ENCODE assay signal across 9 mouse cellular contexts in genomic region chr2:32130435-32130834, GRCm38 (mm10). TPM values are rescaled to one million over a fixed set of nuclear protein-coding genes. Genes with fewer than 3 reads are reported as not detected.
DNase-seq lines count a peak whose midpoint lies in the region; ATAC-seq and TF ChIP-seq lines count a peak whose summit lies in the region.
"Had no signal": no experiment of that assay in that cellular context is flagged by ENCODE, and none has a peak within 500 bp of the region (broad histone marks: within the 10 kb centered on the region; RNA-seq: fewer than 3 reads in every experiment).

No protein-coding gene starts in this region.

- no peak overlapping the region for H3K4me3 ChIP-seq in forebrain, postnatal 0 days (ENCODE audit: low read depth, low read length)
- H3K4me3 ChIP-seq in forebrain, embryonic 12.5 days (replicated peaks), result no peak overlapping the region
- no peak overlapping the region for H3K4me3 ChIP-seq in heart, embryonic 12.5 days
- H3K4me3 ChIP-seq in midbrain, postnatal 0 days (ENCODE audit: low read depth, low read length), result no peak overlapping the region
- H3K4me3 ChIP-seq: limb, embryonic 15.5 days had no signal

- peak; percentile 43; the same call in 1 of the 2 replicates for ATAC-seq in forebrain, postnatal 0 days
- no peak for ATAC-seq in forebrain, embryonic 12.5 days (ENCODE audit: low FRiP score)
- no peak for ATAC-seq in heart, embryonic 12.5 days (ENCODE audit: insufficient number of reproducible peaks, low FRiP score)
- ATAC-seq in midbrain, postnatal 0 days (ENCODE audit: low FRiP score), result no peak

- no peak overlapping the region for H3K4me2 ChIP-seq in forebrain, postnatal 0 days (ENCODE audit: low read depth)
- no peak overlapping the region for H3K4me2 ChIP-seq in forebrain, embryonic 12.5 days
- peak overlapping the region; percentile 44 for H3K4me2 ChIP-seq in heart, embryonic 12.5 days
- H3K4me2 ChIP-seq in midbrain, postnatal 0 days (ENCODE audit: low read depth, low read length, poor library complexity, severe bottlenecking), result no peak overlapping the region
- H3K4me2 ChIP-seq: limb, embryonic 15.5 days had no signal

- no peak overlapping the region for H3K9ac ChIP-seq in forebrain, postnatal 0 days
- H3K9ac ChIP-seq in forebrain, embryonic 12.5 days, result no peak overlapping the region
- peak overlapping the region; percentile 50 for H3K9ac ChIP-seq in heart, embryonic 12.5 days
- H3K9ac ChIP-seq in midbrain, postnatal 0 days (replicated peaks; ENCODE audit: low read length, poor library complexity, severe bottlenecking), result no peak overlapping the region
- H3K9ac ChIP-seq: limb, embryonic 15.5 days had no signal

- H3K27ac ChIP-seq in forebrain, postnatal 0 days (ENCODE audit: low read depth, low read length), result no peak overlapping the region
- no peak overlapping the region for H3K27ac ChIP-seq in forebrain, embryonic 12.5 days
- H3K27ac ChIP-seq in heart, embryonic 12.5 days (ENCODE audit: poor library complexity, severe bottlenecking), result peak overlapping the region; percentile 95
- H3K27ac ChIP-seq in midbrain, postnatal 0 days (ENCODE audit: low read depth, low read length), result no peak overlapping the region
- H3K27ac ChIP-seq: limb, embryonic 15.5 days had no signal

- H3K9me3 ChIP-seq in forebrain, postnatal 0 days (ENCODE audit: low read length), result no peaks in the 10 kb centered on the region
- no peaks in the 10 kb centered on the region for H3K9me3 ChIP-seq in forebrain, embryonic 12.5 days
- H3K9me3 ChIP-seq in heart, embryonic 12.5 days (replicated peaks), result no peaks in the 10 kb centered on the region
- no peaks in the 10 kb centered on the region for H3K9me3 ChIP-seq in midbrain, postnatal 0 days (ENCODE audit: low read length)
- H3K9me3 ChIP-seq: limb, embryonic 15.5 days had no signal

- H3K4me1 ChIP-seq in forebrain, postnatal 0 days (ENCODE audit: insufficient read depth), result no peaks in the 10 kb centered on the region
- peaks cover 7% of the 10 kb centered on the region; the same call in 1 of the 2 replicates for H3K4me1 ChIP-seq in forebrain, embryonic 12.5 days
- H3K4me1 ChIP-seq in heart, embryonic 12.5 days (replicated peaks), result peaks cover 55% of the 10 kb centered on the region
- H3K4me1 ChIP-seq in midbrain, postnatal 0 days (ENCODE audit: insufficient read depth, low read length), result no peaks in the 10 kb centered on the region

- DNase-seq in forebrain, postnatal 0 days, result peak; percentile 74
- peak; percentile 79 for DNase-seq in CD4-positive, CD25-positive, alpha-beta regulatory T cell, adult 2 months (ENCODE audit: low read depth, low spot score)
- peak; percentile 73 for DNase-seq in c-Kit-positive CD71-negative TER-119-negative erythroid progenitor cells, embryonic 14.5 days (ENCODE audit: low read depth)
- peak; percentile 76 to 85 for DNase-seq in left cerebral cortex, postnatal 14 days (ENCODE audit: low spot score in 2 of 2)
- DNase-seq in midbrain, postnatal 0 days (ENCODE audit: low spot score), result peak; percentile 73
- DNase-seq in thymus, postnatal 4 days, result peak; percentile 78

- peak; percentile 83 for TF ChIP-seq CTCF in forebrain, postnatal 0 days (IDR thresholded peaks at IDR 0.05; ENCODE audit: low read depth)
- peak; percentile 84 for TF ChIP-seq CTCF in midbrain, postnatal 0 days (IDR thresholded peaks at IDR 0.05)

- no peaks in the 10 kb centered on the region for H3K36me3 ChIP-seq in forebrain, postnatal 0 days (ENCODE audit: insufficient read depth)
- no peaks in the 10 kb centered on the region for H3K36me3 ChIP-seq in forebrain, embryonic 12.5 days (replicated peaks)
- H3K36me3 ChIP-seq in heart, embryonic 12.5 days, result no peaks in the 10 kb centered on the region
- H3K36me3 ChIP-seq in midbrain, postnatal 0 days (ENCODE audit: insufficient read depth, low read length), result no peaks in the 10 kb centered on the region
- H3K36me3 ChIP-seq: limb, embryonic 15.5 days had no signal

- WGBS in forebrain, postnatal 0 days, result 31% methylated on average over 6 of the region's 6 CpGs
- WGBS in forebrain, embryonic 12.5 days, result 37% methylated on average over 6 of the region's 6 CpGs
- 29% methylated on average over 6 of the region's 6 CpGs for WGBS in heart, embryonic 12.5 days
- 37% methylated on average over 6 of the region's 6 CpGs for WGBS in midbrain, postnatal 0 days

- H3K27me3 ChIP-seq in forebrain, postnatal 0 days (ENCODE audit: insufficient read depth, low read length), result no peaks in the 10 kb centered on the region
- H3K27me3 ChIP-seq in forebrain, embryonic 12.5 days, result no peaks in the 10 kb centered on the region; the same call in 1 of the 2 replicates
- no peaks in the 10 kb centered on the region for H3K27me3 ChIP-seq in heart, embryonic 12.5 days (replicated peaks)
- no peaks in the 10 kb centered on the region; the same call in 1 of the 2 replicates for H3K27me3 ChIP-seq in midbrain, postnatal 0 days (ENCODE audit: insufficient read depth, low read length)
- H3K27me3 ChIP-seq: limb, embryonic 15.5 days had no signal

- intact Hi-C loops in left cerebral cortex, postnatal 14 days (cut with DNase I), result loop anchor here (5.0 kb wide), 1 partner anchor 98 kb away; no protein-coding TSS in a partner anchor

RNA-seq across cellular contexts. Expression of gene Prrc2b, which starts 20.4 kb away (rescaled TPM):
- total RNA-seq in forebrain, postnatal 0 days (2014; rRNA removed), result 92.1 and 131 TPM in 2 replicates
- 40.7 and 60.4 TPM in 2 replicates for polyA plus RNA-seq in forebrain, postnatal 0 days (2015; fragmentation: Nextera tagmentation; extraction: Ambion mirVana)
- polyA plus RNA-seq in forebrain, embryonic 12.5 days (2016; fragmentation: Nextera tagmentation; extraction: Ambion mirVana), result 96.9 and 110 TPM in 2 replicates
- 54.7 and 66.5 TPM in 2 replicates for polyA plus RNA-seq in heart, embryonic 12.5 days (2016; fragmentation: Nextera tagmentation; extraction: Ambion mirVana)
- total RNA-seq in left cerebral cortex, postnatal 14 days (2021), result 100 to 1,000 TPM; 244 to 245 TPM
- 164 and 215 TPM in 2 replicates for total RNA-seq in midbrain, postnatal 0 days (2014; rRNA removed)
- polyA plus RNA-seq in midbrain, postnatal 0 days (2015; fragmentation: Nextera tagmentation; extraction: Ambion mirVana), result 51.5 and 65.9 TPM in 2 replicates

RNA-seq across cellular contexts. Expression of gene Plpp7, which starts 35.1 kb away (rescaled TPM):
- 21.5 and 28.6 TPM in 2 replicates for total RNA-seq in forebrain, postnatal 0 days (2014; rRNA removed)
- 23.4 and 24.0 TPM in 2 replicates for polyA plus RNA-seq in forebrain, postnatal 0 days (2015; fragmentation: Nextera tagmentation; extraction: Ambion mirVana)
- polyA plus RNA-seq in forebrain, embryonic 12.5 days (2016; fragmentation: Nextera tagmentation; extraction: Ambion mirVana), result 7.0 and 7.2 TPM in 2 replicates
- 11.4 and 13.6 TPM in 2 replicates for polyA plus RNA-seq in heart, embryonic 12.5 days (2016; fragmentation: Nextera tagmentation; extraction: Ambion mirVana)
- total RNA-seq in left cerebral cortex, postnatal 14 days (2021), result 10 to 100 TPM; 24.5 to 28.5 TPM
- total RNA-seq in midbrain, postnatal 0 days (2014; rRNA removed), result 31.2 and 47.0 TPM in 2 replicates
- 24.9 and 29.0 TPM in 2 replicates for polyA plus RNA-seq in midbrain, postnatal 0 days (2015; fragmentation: Nextera tagmentation; extraction: Ambion mirVana)

RNA-seq across cellular contexts. Expression of gene Fam78a, which starts 45.8 kb away (rescaled TPM):
- 0.38 and 0.62 TPM in 2 replicates for total RNA-seq in forebrain, postnatal 0 days (2014; rRNA removed)
- polyA plus RNA-seq in forebrain, postnatal 0 days (2015; fragmentation: Nextera tagmentation; extraction: Ambion mirVana), result 0.38 and 0.39 TPM in 2 replicates
- 0.67 and 0.88 TPM in 2 replicates for polyA plus RNA-seq in forebrain, embryonic 12.5 days (2016; fragmentation: Nextera tagmentation; extraction: Ambion mirVana)
- 48.1 and 50.7 TPM in 2 replicates for polyA plus RNA-seq in heart, embryonic 12.5 days (2016; fragmentation: Nextera tagmentation; extraction: Ambion mirVana)
- total RNA-seq in left cerebral cortex, postnatal 14 days (2021), result 1 to 10 TPM; 3.4 to 4.2 TPM
- 0.77 and 0.85 TPM in 2 replicates for total RNA-seq in midbrain, postnatal 0 days (2014; rRNA removed)
- 0.35 and 0.93 TPM in 2 replicates for polyA plus RNA-seq in midbrain, postnatal 0 days (2015; fragmentation: Nextera tagmentation; extraction: Ambion mirVana)

Comparison
In these comparisons a context has a peak if more than half of its experiments do, and no peak if none do; other contexts are left out.
1. RNA of gene Fam78a, which starts 45.8 kb away (polyA plus RNA-seq): 48.1 to 50.7 TPM in heart, embryonic 12.5 days; 0.67 to 0.88 TPM in forebrain, embryonic 12.5 days, 0.38 to 0.39 TPM in forebrain, postnatal 0 days and 0.35 to 0.93 TPM in midbrain, postnatal 0 days; every median in the first group is over 10 times any median in the second.
2. Peak in every context shown above with its lines, with median percentiles within 50 percentile points of each other: DNase-seq.